Mouse (Mus musculus): Measurements from ENCODE around the gene Zmym4. TPM values are rescaled to one million over a fixed set of nuclear protein-coding genes. Genes with fewer than 3 reads are reported as not detected.
A peak's percentile ranks its signal among the peaks of the same experiment; 100 is the strongest.

The Zmym4 gene
- polyA plus RNA-seq, 2 experiments: 20.0 to 24.0 TPM

DNA sequence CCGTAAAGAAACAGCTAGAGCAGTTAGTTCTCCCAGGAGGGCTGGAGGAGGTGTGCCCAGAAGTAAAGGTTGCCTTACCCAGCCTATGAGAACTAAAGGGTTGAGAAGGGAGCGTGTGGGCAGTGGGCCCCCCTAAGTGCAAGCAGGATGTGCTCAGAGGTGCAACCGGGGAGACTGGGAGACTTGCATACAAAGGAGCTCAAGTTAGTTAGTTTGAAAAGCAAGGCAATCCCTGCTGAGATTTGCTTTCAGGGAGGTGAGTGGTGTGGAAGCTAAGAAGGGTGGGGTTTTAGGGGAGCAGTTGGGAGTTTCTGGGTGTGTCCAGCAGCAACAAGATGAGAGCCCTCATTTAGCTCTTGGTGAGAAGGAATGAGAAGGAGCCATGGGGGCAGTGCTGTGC lies 125.0 kb downstream of the Zmym4 start:
- H3K36me3 ChIP-seq (ENCODE audit: control insufficient read depth, insufficient read depth, low read length): peaks cover 56% of the 10 kb centered on the region
- no peaks in the 10 kb centered on the region for H3K9me3 ChIP-seq (ENCODE audit: control insufficient read depth, low read length)
- no peak overlapping the region for H3K4me3 ChIP-seq (replicated peaks; ENCODE audit: low read length)
- no peak overlapping the region for H3K27ac ChIP-seq (replicated peaks; ENCODE audit: low read depth, low read length)
- H3K27me3 ChIP-seq (ENCODE audit: control insufficient read depth, insufficient read depth, low read length): no peaks in the 10 kb centered on the region
- no peak overlapping the region for H3K9ac ChIP-seq (ENCODE audit: low read depth, low read length, severe bottlenecking)
- no peak for ATAC-seq (ENCODE audit: low FRiP score, low read depth)
- WGBS: 41% methylated on average over 3 of the region's 3 CpGs
- DNase-seq (ENCODE audit: low spot score): no peak
- H3K4me1 ChIP-seq (ENCODE audit: control insufficient read depth, insufficient read depth, low read length): no peaks in the 10 kb centered on the region
- no peak for TF ChIP-seq POLR2A (IDR thresholded peaks at IDR 0.05; ENCODE audit: borderline replicate concordance, extremely low read depth, insufficient read depth, insufficient read length)
- no peak overlapping the region for H3K4me2 ChIP-seq (replicated peaks; ENCODE audit: low read depth, low read length, severe bottlenecking)

DNA sequence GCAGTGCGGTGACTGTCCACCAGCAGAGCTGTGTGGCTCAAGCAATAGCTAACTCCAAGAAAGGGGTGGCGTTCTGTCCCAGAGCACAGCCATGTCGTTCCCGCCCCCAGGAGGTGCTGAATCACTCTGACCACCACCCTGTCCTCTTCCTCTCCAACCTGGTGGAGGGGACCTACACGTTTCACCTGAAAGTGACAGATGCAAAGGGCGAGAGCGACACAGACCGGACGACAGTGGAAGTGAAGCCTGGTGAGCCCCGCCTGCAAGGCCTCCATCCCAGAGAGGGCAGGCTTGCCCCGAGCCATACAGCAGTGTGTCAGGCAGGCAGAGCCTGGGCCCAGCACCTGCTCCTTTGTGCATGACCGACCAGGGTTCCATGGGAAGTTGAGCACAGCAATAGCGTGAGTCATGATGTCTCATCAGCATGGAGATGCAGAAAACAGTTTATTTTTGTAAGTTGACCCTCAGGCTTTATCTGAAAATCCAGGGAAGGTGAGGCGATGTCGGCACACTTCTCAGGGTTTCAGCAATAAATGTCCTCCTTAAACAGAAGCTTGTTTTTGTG lies 126.9 kb downstream of the Zmym4 start:
- DNase-seq (ENCODE audit: low spot score): no peak
- no peaks in the 10 kb centered on the region for H3K27me3 ChIP-seq (ENCODE audit: control insufficient read depth, insufficient read depth, low read length)
- H3K4me1 ChIP-seq (ENCODE audit: control insufficient read depth, insufficient read depth, low read length): no peaks in the 10 kb centered on the region
- ATAC-seq (ENCODE audit: low FRiP score, low read depth): no peak
- no peak for TF ChIP-seq POLR2A (IDR thresholded peaks at IDR 0.05; ENCODE audit: borderline replicate concordance, extremely low read depth, insufficient read depth, insufficient read length)
- H3K36me3 ChIP-seq (ENCODE audit: control insufficient read depth, insufficient read depth, low read length): peaks cover 49% of the 10 kb centered on the region
- H3K9me3 ChIP-seq (ENCODE audit: control insufficient read depth, low read length): no peaks in the 10 kb centered on the region
- H3K4me2 ChIP-seq (replicated peaks; ENCODE audit: low read depth, low read length, severe bottlenecking): no peak overlapping the region
- no peak overlapping the region for H3K27ac ChIP-seq (replicated peaks; ENCODE audit: low read depth, low read length)
- no peak overlapping the region for H3K4me3 ChIP-seq (replicated peaks; ENCODE audit: low read length)
- 94% methylated on average over 15 of the region's 15 CpGs for WGBS
- no peak overlapping the region for H3K9ac ChIP-seq (ENCODE audit: low read depth, low read length, severe bottlenecking)

DNA sequence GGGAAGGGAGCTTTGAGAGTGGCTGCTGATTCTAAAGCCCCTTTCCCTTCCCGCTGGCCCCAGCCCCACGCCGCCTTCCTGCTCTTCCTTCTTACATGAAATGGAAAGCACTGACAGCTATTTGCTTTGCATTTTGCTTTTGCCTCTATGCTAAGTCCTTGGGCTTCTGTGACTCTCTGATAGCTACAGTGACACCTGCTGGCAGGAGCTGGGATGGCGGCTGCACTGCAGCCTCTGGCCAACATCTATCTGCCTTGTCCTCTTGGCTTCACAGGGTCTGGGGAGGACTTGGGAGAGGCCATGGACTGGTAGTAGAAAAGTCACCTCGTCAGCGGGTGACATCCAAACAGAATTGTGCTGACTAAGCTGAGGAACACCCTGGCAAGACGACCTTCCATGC lies 128.1 kb downstream of the Zmym4 start:
- Histone ChIP-seq H3K27ac (replicated peaks; ENCODE audit: low read depth, low read length) (no peak overlapping the region), H3K27me3 (ENCODE audit: control insufficient read depth, insufficient read depth, low read length) (no peaks in the 10 kb centered on the region), H3K4me1 (ENCODE audit: control insufficient read depth, insufficient read depth, low read length) (no peaks in the 10 kb centered on the region), H3K9ac (ENCODE audit: low read depth, low read length, severe bottlenecking) (no peak overlapping the region), H3K4me2 (replicated peaks; ENCODE audit: low read depth, low read length, severe bottlenecking) (no peak overlapping the region), H3K4me3 (replicated peaks; ENCODE audit: low read length) (no peak overlapping the region), H3K9me3 (ENCODE audit: control insufficient read depth, low read length) (no peaks in the 10 kb centered on the region), H3K36me3 (ENCODE audit: control insufficient read depth, insufficient read depth, low read length) (peaks cover 55% of the 10 kb centered on the region)
- ATAC-seq (ENCODE audit: low FRiP score, low read depth): peak; percentile 63; the same call in 1 of the 2 replicates
- peak; percentile 74 for DNase-seq (ENCODE audit: low spot score)
- no peak for TF ChIP-seq POLR2A (IDR thresholded peaks at IDR 0.05; ENCODE audit: borderline replicate concordance, extremely low read depth, insufficient read depth, insufficient read length)
- 25% methylated on average over 7 of the region's 7 CpGs for WGBS

DNA sequence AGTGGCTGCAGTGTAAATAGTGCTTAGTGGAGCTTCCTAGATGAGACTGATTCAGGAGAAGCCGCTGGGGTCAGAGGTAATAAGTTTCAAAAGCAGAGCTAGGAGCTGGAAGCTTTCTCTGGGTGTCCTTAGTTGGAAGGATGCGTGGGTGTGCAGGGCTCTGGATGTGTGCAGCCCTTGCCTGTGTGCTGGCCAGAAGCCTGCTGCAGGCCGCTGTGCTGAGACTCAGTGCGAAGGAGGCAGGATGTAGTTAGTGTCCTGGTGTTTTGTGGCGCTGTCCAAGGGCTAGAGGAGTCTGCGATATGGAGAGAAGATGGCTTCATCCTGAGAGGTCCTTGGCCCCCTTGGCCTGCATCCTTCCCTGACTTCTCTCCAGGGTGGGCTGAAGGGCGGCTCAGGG lies 129.1 kb downstream of the Zmym4 start:
- peaks cover 49% of the 10 kb centered on the region for H3K36me3 ChIP-seq (ENCODE audit: control insufficient read depth, insufficient read depth, low read length)
- H3K4me1 ChIP-seq (ENCODE audit: control insufficient read depth, insufficient read depth, low read length): no peaks in the 10 kb centered on the region
- no peaks in the 10 kb centered on the region for H3K27me3 ChIP-seq (ENCODE audit: control insufficient read depth, insufficient read depth, low read length)
- H3K9ac ChIP-seq (ENCODE audit: low read depth, low read length, severe bottlenecking): no peak overlapping the region
- ATAC-seq (ENCODE audit: low FRiP score, low read depth): no peak
- no peak for DNase-seq (ENCODE audit: low spot score)
- 79% methylated on average over 7 of the region's 7 CpGs for WGBS
- no peak overlapping the region for H3K4me3 ChIP-seq (replicated peaks; ENCODE audit: low read length)
- no peaks in the 10 kb centered on the region for H3K9me3 ChIP-seq (ENCODE audit: control insufficient read depth, low read length)
- no peak for TF ChIP-seq POLR2A (IDR thresholded peaks at IDR 0.05; ENCODE audit: borderline replicate concordance, extremely low read depth, insufficient read depth, insufficient read length)
- H3K27ac ChIP-seq (replicated peaks; ENCODE audit: low read depth, low read length): no peak overlapping the region
- H3K4me2 ChIP-seq (replicated peaks; ENCODE audit: low read depth, low read length, severe bottlenecking): no peak overlapping the region

DNA sequence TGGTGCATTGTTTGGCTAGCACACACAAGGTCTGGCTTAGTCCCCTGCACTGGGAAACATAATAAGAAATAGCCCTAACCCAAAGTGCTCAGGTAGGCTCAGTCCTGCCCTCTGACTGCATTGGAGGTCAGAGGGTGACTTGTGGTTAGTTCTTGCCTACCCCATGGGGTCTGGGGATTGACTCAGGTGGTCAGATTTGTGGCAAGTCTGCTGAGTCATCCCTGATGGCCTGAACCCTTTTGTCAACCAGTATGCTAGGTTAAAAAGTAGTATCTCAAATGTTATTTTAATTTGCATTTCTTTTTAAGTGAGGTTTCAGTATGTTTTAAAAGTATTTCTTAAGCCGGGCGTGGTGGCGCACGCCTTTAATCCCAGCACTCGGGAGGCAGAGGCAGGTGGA lies 136.8 kb downstream of the Zmym4 start:
- H3K4me1 ChIP-seq (ENCODE audit: control insufficient read depth, insufficient read depth, low read length): no peaks in the 10 kb centered on the region
- peaks cover 39% of the 10 kb centered on the region for H3K36me3 ChIP-seq (ENCODE audit: control insufficient read depth, insufficient read depth, low read length)
- H3K4me2 ChIP-seq (replicated peaks; ENCODE audit: low read depth, low read length, severe bottlenecking): no peak overlapping the region
- H3K9me3 ChIP-seq (ENCODE audit: control insufficient read depth, low read length): no peaks in the 10 kb centered on the region
- ATAC-seq (ENCODE audit: low FRiP score, low read depth): no peak
- no peak overlapping the region for H3K4me3 ChIP-seq (replicated peaks; ENCODE audit: low read length)
- no peak for DNase-seq (ENCODE audit: low spot score)
- H3K9ac ChIP-seq (ENCODE audit: low read depth, low read length, severe bottlenecking): no peak overlapping the region
- TF ChIP-seq POLR2A (IDR thresholded peaks at IDR 0.05; ENCODE audit: borderline replicate concordance, extremely low read depth, insufficient read depth, insufficient read length): no peak
- H3K27me3 ChIP-seq (ENCODE audit: control insufficient read depth, insufficient read depth, low read length): no peaks in the 10 kb centered on the region
- H3K27ac ChIP-seq (replicated peaks; ENCODE audit: low read depth, low read length): no peak overlapping the region
- WGBS: 99% methylated on average over 5 of the region's 5 CpGs

DNA sequence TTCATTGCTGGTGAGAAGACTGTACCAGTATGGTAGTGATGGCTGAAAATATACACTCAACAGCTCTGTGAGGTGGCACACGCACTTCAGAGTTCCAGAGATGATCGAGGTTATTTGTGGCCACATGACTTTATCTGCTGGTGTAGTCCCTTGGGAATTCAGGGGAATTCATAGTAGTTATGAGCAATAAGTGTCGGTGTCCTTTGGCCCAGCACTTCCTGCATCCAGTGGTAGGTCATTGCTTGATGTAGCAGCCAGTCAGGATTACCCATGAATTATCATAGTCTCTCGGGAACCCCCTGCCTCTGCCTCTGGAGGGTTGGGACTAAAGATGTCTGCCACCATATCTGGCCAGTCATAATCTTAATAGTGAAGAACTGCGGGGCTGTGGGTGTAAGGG lies 144.0 kb downstream of the Zmym4 start:
- Histone ChIP-seq H3K4me1 (ENCODE audit: control insufficient read depth, insufficient read depth, low read length) (no peaks in the 10 kb centered on the region), H3K36me3 (ENCODE audit: control insufficient read depth, insufficient read depth, low read length) (peaks cover 27% of the 10 kb centered on the region; the same call in 1 of the 2 replicates), H3K9me3 (ENCODE audit: control insufficient read depth, low read length) (no peaks in the 10 kb centered on the region), H3K27me3 (ENCODE audit: control insufficient read depth, insufficient read depth, low read length) (no peaks in the 10 kb centered on the region), H3K4me3 (replicated peaks; ENCODE audit: low read length) (no peak overlapping the region), H3K27ac (replicated peaks; ENCODE audit: low read depth, low read length) (no peak overlapping the region), H3K9ac (ENCODE audit: low read depth, low read length, severe bottlenecking) (no peak overlapping the region), H3K4me2 (replicated peaks; ENCODE audit: low read depth, low read length, severe bottlenecking) (no peak overlapping the region)
- no peak for TF ChIP-seq POLR2A (IDR thresholded peaks at IDR 0.05; ENCODE audit: borderline replicate concordance, extremely low read depth, insufficient read depth, insufficient read length)
- ATAC-seq (ENCODE audit: low FRiP score, low read depth) (no peak), DNase-seq (ENCODE audit: low spot score) (no peak)
- WGBS: 90% methylated on average over 5 of the region's 5 CpGs
